In the genomic region with DNA sequence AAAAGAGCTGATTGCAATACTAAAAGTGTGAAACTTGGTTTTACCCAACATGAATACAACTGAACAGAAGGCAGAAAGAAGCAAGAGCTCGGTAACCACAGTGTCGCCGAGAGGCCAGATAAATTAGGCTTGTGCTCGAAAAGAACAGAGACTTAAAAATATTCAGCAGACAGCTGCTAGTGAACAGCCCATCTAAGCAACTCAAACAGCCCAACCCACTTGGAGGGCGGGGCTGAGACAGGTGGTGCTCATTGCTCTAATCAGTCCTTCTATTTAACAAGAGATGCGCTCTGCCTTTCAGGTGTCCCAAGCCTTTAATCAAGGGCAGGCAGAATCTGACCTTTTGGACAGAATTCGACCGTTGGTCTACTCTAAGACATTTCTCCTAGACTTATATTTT, we compare ENCODE assay signal across 19 mouse cellular contexts. TPM values are rescaled to one million over a fixed set of nuclear protein-coding genes. Genes with fewer than 3 reads are reported as not detected.
DNase-seq lines count a peak whose midpoint lies in the region.
"Had no signal": no experiment of that assay in that cellular context is flagged by ENCODE, and none has a peak within 500 bp of the region (broad histone marks: within the 10 kb centered on the region; RNA-seq: fewer than 3 reads in every experiment).

No protein-coding gene starts in this region.

- peak; percentile 49 for DNase-seq in layer of hippocampus, adult 11-12 months (ENCODE audit: low spot score)
- DNase-seq in layer of hippocampus, adult 8-10 months (ENCODE audit: low spot score in 2 of 2), result no peak
- peak; percentile 23 for DNase-seq in thymus, postnatal 0 days (ENCODE audit: low spot score)
- DNase-seq in thymus, postnatal 10 days (ENCODE audit: low spot score in 2 of 2), result no peak
- peak; percentile 40 for DNase-seq in brain, adult 2 months (ENCODE audit: low read depth, low spot score)
- no peak for DNase-seq in cerebellum, postnatal 14 days
- no peak for DNase-seq in heart, postnatal 4 days
- DNase-seq: adrenal gland, adult 2 months; adrenal gland, postnatal 36 days; cerebellum, adult 2 months; cerebellum, postnatal 36 days; gastrocnemius, postnatal 25 days; heart, adult 18-20 months; kidney, adult 11 months; kidney, postnatal 14 days; lung, embryonic 14.5 days; lung, postnatal 14 days; midbrain, embryonic 14.5 days; right cerebral cortex, postnatal 4 days had no signal

RNA-seq across cellular contexts. Expression of a gene that starts 4.8 kb away (rescaled TPM):
- 100 to 1,000 TPM; 121 to 148 (median 130) TPM for total RNA-seq in layer of hippocampus, adult 8-10 months (2022)
- polyA plus RNA-seq in thymus, postnatal 0 days (2015; fragmentation: Nextera tagmentation; extraction: Ambion mirVana), result 16.9 and 19.4 TPM in 2 replicates
- 1 to 10 TPM; 6.1 to 6.7 TPM for total RNA-seq in heart, postnatal 4 days (2021)

Comparison
In these comparisons a context has a peak if more than half of its experiments do, and no peak if none do; other contexts are left out.
1. DNase-seq: peak in layer of hippocampus, adult 11-12 months (single experiment), thymus, postnatal 0 days (single experiment) and brain, adult 2 months (single experiment); none in layer of hippocampus, adult 8-10 months (0 of 2), thymus, postnatal 10 days (0 of 2), cerebellum, postnatal 14 days (0 of 2) and heart, postnatal 4 days (single experiment).
2. RNA of a gene that starts 4.8 kb away (total RNA-seq): 121 to 148 TPM in layer of hippocampus, adult 8-10 months; 6.1 to 6.7 TPM in heart, postnatal 4 days; every median in the first group is over 10 times any median in the second.